Mouse (Mus musculus) frontal cortex, postnatal 25 days (tissue): Measurements from ENCODE around the gene Nsd1.

Experiments
- DNase-seq, 2 experiments: peaks; one replicate each; pipeline ENCODE4 v3.0.0; 2022; ENCODE audit warnings: low spot score in 2 of 2

The Nsd1 gene

GRCm38 (mm10) chr13:55255052-55255652 lies 45.6 kb downstream of the Nsd1 start:
- DNase-seq = no peak

DNA sequence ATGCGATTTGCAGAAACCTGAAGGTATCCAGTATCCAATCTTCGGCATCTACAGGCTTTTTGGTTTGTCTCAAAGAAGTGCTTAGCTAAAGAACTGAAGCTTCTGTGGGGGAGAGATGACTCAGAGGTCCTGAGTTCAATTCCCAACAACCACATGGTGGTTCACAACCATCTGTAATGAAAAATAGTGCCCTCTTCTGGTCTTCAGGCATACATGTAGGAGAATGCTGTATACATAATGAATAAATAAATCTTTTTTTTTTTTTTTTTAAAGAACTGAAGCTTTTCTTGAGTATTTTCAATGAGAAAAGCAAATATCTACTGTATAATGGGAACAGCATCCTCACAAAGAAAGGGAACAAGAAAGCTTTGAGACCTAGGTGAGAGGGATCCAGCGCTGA lies 49.1 kb downstream of the Nsd1 start:
- no peak for DNase-seq

DNA sequence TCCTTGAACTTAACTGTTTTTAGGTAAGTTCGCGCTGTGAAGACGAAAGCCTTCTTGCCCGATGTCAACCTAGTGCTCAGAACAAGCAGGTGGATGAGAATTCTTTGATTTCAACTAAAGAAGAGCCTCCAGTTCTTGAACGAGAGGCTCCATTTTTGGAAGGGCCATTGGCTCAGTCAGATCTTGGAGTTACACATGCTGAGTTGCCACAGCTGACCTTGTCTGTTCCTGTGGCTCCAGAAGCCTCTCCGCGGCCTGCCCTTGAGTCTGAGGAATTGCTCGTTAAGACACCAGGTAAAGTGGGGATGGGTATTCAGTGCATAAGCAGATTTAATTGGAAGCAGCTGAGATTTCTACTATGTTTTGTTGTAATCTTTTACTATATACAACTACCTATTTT lies 51.9 kb downstream of the Nsd1 start:
- DNase-seq = no peak

DNA sequence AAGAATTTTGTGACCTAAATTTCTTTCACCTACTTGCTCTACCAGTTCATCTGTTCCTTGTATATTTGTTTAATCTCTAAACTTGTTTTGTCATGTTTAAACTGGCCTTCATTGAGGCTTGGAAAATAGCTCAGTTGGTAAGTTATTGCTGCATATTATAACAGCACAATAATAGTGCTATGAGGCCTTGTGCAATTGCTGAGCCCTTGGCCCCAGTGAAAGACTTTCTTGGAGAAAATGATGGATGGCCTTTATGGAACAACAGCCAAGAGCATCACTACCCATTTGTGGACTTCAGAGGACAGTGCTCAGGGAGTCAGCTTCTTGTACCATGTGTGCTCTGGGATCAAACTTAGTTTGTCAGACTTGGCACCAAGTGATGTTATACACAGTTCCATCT lies 52.5 kb downstream of the Nsd1 start:
- no peak for DNase-seq

- DNase-seq = no peak
Observed at GRCm38 (mm10) chr13:55277203-55277602, 67.6 kb downstream of the Nsd1 start.

GRCm38 (mm10) chr13:55277646-55278045 lies 68.1 kb downstream of the Nsd1 start:
- DNase-seq = no peak

DNA sequence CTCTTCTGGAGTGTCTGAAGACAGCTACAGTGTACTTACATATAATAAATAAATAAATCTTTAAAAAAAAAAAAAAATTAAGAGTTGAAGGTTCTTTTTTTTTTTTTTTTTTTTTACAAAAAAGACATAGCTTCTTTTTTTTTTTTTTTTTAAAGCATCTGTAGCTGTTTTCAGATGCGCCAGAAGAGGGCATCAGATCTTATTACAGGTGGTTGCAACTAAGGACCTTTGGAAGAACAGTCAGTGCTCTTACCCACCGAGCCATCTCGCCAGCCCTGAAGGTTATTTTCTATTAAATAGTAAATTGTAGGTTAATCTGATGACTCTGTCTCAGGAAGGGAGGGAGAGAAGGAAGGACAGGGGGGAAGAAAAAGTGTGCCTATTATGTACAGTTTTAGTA lies 79.3 kb downstream of the Nsd1 start:
- DNase-seq = no peak

DNA sequence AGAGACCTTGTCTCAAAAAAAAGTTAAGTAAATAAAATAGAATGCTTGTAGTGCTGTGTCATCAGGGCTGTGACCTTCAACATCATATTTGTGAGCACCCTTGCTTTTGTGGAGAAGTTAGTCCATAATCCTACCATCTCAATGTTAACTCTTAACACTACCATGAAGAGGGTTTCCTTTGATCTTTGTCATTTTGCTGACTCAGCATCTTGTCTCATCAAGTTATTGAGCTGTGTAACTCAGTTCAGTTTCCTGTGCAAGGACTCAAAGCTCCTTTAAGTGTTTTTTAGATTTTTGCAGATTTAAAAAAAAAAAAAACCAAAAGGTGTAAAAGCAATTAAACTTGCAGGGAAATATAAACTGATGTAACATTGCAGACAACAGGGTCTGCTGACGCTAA lies 87.2 kb downstream of the Nsd1 start:
- no peak for DNase-seq

DNA sequence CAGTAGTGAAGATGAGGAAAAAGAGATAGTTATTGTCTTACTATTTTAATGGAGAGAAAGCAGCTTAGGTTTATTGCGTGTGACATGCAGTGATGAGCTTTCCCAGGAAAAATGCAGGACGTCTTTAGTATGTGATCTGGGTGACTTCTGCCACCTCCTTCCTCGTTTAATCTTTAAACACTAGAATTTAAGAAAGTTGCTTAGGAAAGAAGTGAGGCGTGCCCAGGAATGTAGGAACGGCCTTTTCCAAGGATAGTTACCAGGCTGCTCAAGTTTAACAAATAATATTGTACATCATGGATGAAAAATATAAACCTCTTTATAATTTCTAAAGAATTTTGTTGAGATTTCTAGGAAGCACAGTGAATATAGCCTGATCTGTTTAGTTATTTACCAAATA lies 91.3 kb downstream of the Nsd1 start:
- no peak for DNase-seq

DNA sequence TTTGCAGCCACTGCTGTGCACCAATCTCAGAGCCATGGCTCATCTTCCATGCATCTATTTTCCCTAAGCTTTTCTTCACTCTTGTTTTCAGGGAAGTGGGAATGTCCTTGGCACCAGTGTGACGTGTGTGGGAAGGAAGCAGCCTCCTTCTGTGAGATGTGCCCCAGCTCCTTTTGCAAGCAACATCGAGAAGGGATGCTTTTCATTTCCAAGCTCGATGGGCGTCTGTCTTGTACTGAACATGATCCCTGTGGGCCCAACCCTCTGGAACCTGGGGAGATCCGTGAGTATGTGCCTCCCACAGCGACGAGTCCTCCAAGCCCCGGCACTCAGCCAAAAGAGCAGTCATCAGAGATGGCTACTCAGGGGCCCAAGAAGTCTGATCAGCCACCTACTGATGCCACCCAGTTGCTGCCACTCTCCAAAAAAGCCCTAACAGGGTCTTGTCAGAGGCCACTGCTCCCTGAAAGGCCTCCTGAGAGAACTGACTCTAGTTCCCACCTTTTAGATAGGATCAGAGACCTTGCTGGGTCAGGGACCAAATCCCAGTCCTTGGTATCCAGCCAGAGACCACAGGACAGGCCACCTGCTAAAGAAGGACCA lies 102.5 kb downstream of the Nsd1 start:
- no peak for DNase-seq

DNA sequence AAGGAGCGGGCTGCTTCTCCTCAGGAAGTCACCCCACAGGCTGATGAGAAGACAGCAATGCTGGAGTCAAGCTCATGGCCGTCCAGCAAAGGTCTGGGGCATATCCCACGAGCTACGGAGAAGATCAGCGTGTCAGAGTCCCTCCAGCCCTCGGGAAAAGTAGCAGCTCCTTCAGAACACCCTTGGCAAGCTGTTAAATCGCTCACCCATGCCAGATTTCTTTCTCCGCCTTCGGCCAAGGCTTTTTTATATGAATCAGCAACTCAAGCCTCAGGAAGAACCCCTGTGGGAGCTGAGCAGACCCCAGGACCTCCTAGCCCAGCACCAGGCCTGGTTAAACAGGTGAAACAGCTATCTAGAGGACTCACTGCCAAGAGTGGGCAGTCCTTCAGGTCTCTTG lies 103.5 kb downstream of the Nsd1 start:
- DNase-seq = no peak

GRCm38 (mm10) chr13:55314891-55315412 lies 105.4 kb downstream of the Nsd1 start:
- DNase-seq = no peak

DNA sequence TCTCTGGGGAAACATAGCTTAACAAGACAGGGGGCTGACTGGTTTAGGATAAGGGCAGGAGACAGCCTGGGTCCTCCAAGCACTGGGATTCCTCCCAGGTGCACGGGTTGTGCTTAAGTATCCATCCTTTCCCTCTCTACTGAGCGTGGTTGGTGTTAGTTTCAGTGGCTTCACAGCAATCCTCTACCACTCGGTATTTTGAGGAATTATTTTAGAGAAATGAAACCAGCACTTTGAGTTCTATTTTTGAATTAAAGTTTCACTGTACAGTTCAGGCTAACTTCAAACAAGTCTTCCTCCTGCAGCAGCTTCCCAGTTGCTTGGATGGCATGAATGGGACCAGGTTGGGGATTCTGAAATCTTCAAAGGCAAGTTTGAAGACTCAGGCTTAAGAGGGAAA lies 108.8 kb downstream of the Nsd1 start:
- DNase-seq = no peak

GRCm38 (mm10) chr13:55319931-55320533 lies 110.5 kb downstream of the Nsd1 start, which contains the start of gene Prelid1:
Gene Prelid1 (plus strand): TSS chr13:55320500.
- no peak for DNase-seq

- peak; percentile 75 to 80 for DNase-seq
Observed at GRCm38 (mm10) chr13:55321434-55322129, 112.0 kb downstream of the Nsd1 start, which contains the start of gene Rab24. Gene Rab24 (minus strand): TSS chr13:55321946.

DNA sequence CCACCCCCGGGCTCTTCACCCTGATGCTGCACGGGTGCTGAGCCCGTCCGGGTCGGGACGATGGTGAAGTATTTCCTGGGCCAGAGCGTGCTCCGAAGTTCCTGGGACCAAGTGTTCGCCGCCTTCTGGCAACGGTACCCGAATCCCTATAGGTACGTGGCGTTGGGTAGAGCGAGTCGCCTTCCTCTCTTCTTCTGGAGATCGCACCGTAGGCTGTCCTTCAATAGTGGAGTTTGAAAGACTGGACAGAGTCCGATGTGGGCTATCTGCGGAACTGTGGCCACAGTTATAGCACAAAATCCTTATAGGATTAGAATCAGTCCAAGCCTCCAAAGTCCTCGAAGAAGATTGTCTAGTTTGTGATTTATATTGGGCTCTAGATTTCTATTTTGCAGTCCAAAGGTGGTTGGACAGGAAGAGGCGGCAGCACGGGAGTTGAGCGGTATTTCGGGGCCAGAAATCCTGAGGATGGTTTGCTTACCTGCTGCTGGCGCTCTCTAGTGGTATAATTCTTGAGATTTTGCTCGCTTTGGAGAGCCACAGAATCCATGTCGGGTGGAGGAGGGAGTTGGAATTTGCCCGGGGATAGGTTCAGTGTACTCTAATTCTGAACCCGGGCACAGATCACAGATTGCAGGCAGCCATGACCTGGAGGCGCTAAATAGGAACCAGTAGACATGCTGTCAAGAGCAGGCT lies 112.7 kb downstream of the Nsd1 start:
- no peak for DNase-seq

- DNase-seq = no peak
Observed at GRCm38 (mm10) chr13:55325596-55325995, 116.0 kb downstream of the Nsd1 start.

GRCm38 (mm10) chr13:55327169-55327568 lies 117.6 kb downstream of the Nsd1 start:
- DNase-seq = no peak

DNA sequence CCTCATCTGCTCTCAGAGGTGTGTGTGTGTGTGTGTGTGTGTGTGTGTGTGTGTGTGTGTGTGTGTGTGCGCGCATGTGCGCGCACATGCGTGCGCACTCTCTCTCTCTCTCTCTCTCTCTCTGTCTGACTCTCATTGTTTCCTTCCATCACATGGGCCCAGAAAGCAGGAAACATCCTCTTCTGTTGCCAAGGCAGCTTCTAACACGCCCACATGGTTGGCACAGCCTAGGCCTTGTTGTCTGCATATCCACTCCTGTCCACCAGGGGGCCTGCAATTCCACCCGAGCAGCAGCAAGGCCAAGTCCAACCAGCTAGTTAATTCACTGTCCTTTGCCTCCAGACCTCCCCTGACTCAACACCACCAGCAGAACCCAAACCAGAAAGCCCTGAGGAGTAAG lies 118.1 kb downstream of the Nsd1 start:
- DNase-seq = peak; percentile 80 to 88

DNA sequence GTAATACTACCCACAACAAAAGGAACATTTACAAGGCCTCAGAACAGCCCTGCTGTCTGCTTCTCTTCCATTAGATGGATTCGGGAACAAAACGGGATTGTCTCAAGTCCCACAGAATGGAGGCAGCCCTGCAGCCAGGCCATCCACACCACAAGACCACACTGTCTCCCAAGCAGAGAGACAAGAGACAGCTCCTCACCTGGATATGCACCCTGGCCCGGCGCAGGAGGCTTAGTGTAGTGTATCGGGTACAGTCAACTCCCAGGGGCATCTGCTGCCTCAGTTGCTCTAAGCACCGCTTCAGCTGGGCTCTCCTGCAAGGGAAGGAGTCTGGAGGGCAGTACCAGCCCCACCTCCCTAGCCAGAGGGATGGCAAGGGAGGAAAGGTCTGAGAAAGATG lies 118.6 kb downstream of the Nsd1 start:
- DNase-seq = no peak

- DNase-seq = no peak
Observed at GRCm38 (mm10) chr13:55328641-55329040, 119.1 kb downstream of the Nsd1 start.

DNA sequence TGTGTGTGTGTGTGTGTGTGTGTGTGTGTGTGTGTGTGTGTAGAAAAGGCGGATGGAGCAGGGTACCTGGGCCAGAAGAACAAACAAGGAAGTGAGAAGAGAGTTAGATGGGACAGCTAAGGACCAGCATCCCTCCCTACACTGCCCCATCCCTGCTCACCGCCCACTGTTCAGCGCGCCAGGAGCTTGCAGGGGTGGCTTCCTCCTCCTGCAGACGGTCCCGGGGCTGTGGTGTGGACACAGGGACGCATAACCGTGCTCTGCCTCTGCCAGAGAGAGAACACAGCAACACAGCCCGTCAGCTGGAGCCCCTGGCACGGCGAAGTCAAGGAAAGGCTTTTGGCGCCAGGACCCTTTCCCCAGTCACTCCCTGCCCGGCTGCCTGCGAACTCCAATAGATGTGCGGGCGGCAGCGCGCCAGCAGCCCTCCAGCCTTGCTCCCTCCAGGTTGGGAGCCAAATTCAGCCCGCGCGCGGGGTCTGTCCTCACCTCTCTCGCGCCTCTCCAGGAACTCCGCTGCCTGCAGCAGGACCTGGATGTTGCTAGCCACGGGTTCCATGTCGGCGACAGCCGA lies 119.6 kb downstream of the Nsd1 start:
- no peak for DNase-seq
